30 mouse cellular contexts compared by ENCODE assay signal in the genomic region with DNA sequence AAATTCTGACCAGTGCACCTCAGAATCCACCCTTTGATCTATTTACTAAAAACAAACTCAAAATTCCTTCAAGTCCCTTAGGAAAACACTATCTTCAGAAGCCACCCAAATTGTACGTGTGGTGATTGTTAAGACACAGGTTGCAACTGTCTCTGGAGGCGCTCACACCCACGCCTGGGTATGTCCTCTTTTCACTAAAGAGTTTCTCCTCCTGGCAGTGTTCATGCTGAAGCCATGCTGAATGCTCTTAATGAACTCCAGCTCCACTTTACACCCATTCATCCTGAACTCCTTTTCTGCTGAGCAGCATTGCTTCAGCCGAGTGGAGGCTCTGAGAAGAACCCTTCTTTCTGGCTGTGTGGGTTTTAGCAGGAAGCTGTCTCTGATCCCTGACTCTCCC. TPM values are rescaled to one million over a fixed set of nuclear protein-coding genes. Genes with fewer than 3 reads are reported as not detected.
A peak's percentile ranks its signal among the peaks of the same experiment; 100 is the strongest.
DNase-seq lines count a peak whose midpoint lies in the region; ATAC-seq lines count a peak whose summit lies in the region.
"Had no signal": no experiment of that assay in that cellular context is flagged by ENCODE, and none has a peak within 500 bp of the region (broad histone marks: within the 10 kb centered on the region; RNA-seq: fewer than 3 reads in every experiment).

No protein-coding gene starts in this region.

- no peaks in the 10 kb centered on the region for H3K27me3 ChIP-seq in hindbrain, embryonic 13.5 days
- H3K27me3 ChIP-seq in hindbrain, embryonic 12.5 days = no peaks in the 10 kb centered on the region
- 0 out of 2 replicates have a peak, but pooled peaks cover 5% of the 10 kb centered on the region for H3K27me3 ChIP-seq in embryonic facial prominence, embryonic 10.5 days (replicated peaks; ENCODE audit: low read depth, poor library complexity, severe bottlenecking)
- H3K27me3 ChIP-seq: embryonic facial prominence, embryonic 13.5 days; forebrain, embryonic 13.5 days; heart, embryonic 13.5 days; Patski; stomach, embryonic 15.5 days had no signal

- H3K9ac ChIP-seq in hindbrain, embryonic 13.5 days = no peak overlapping the region; the same call in 1 of the 2 replicates
- no peak overlapping the region for H3K9ac ChIP-seq in hindbrain, embryonic 12.5 days
- H3K9ac ChIP-seq: embryonic facial prominence, embryonic 13.5 days; forebrain, embryonic 13.5 days; heart, embryonic 13.5 days; hindbrain, embryonic 14.5 days; liver, embryonic 14.5 days; stomach, embryonic 15.5 days had no signal

- H3K4me2 ChIP-seq in hindbrain, embryonic 13.5 days = no peak overlapping the region
- no peak overlapping the region for H3K4me2 ChIP-seq in hindbrain, embryonic 12.5 days (replicated peaks)
- H3K4me2 ChIP-seq: embryonic facial prominence, embryonic 13.5 days; forebrain, embryonic 13.5 days; heart, embryonic 13.5 days; hindbrain, embryonic 14.5 days; stomach, embryonic 15.5 days had no signal

- peak overlapping the region; percentile 30; the same call in 1 of the 2 replicates for H3K27ac ChIP-seq in hindbrain, embryonic 13.5 days
- no peak overlapping the region for H3K27ac ChIP-seq in hindbrain, embryonic 12.5 days
- H3K27ac ChIP-seq in embryonic facial prominence, embryonic 10.5 days (replicated peaks) = 0 out of 2 replicates have a peak overlapping the region, but pooled peaks have one; percentile 12
- H3K27ac ChIP-seq: embryonic facial prominence, embryonic 13.5 days; heart, adult 2 months; heart, embryonic 13.5 days; hindbrain, embryonic 14.5 days; liver, embryonic 14.5 days; macrophage; stomach, embryonic 15.5 days had no signal

- peaks cover 92% of the 10 kb centered on the region for H3K4me1 ChIP-seq in hindbrain, embryonic 13.5 days (replicated peaks)
- peaks cover 79% of the 10 kb centered on the region for H3K4me1 ChIP-seq in hindbrain, embryonic 12.5 days
- peaks cover 72% of the 10 kb centered on the region for H3K4me1 ChIP-seq in embryonic facial prominence, embryonic 10.5 days

- 55% methylated on average over 4 of the region's 4 CpGs for WGBS in hindbrain, embryonic 13.5 days
- WGBS in hindbrain, embryonic 12.5 days = 47% methylated on average over 4 of the region's 4 CpGs
- WGBS in embryonic facial prominence, embryonic 10.5 days = 48% methylated on average over 4 of the region's 4 CpGs

- peak; percentile 52 for DNase-seq in right cerebral cortex, adult 18-20 months
- no peak for DNase-seq in right cerebral cortex, postnatal 10 days (ENCODE audit: low spot score in 2 of 2)
- DNase-seq in embryonic facial prominence, embryonic 10.5 days (ENCODE audit: low spot score) = no peak
- no peak for DNase-seq in heart, postnatal 25 days (ENCODE audit: low spot score)
- DNase-seq in cerebellum, postnatal 10 days = no peak
- DNase-seq: adrenal gland, postnatal 10 days; cerebellum, adult 11 months; cerebellum, adult 9-10 months; embryo, embryonic 11 days; heart, adult 2 months; heart, postnatal 10 days; kidney, adult 9 months; kidney, postnatal 10 days; liver; lung, adult 2 months; lung, postnatal 10 days; right cerebral cortex, postnatal 4 days; thymus, postnatal 14 days had no signal

- intact Hi-C loops in heart, postnatal 25 days (cut with DNase I) = no loop called here

- no peak for ATAC-seq in hindbrain, embryonic 13.5 days (ENCODE audit: low FRiP score)
- ATAC-seq in hindbrain, embryonic 12.5 days (ENCODE audit: low FRiP score) = no peak
- ATAC-seq: forebrain, embryonic 13.5 days; intestine, postnatal 0 days; Patski had no signal

- H3K36me3 ChIP-seq in hindbrain, embryonic 13.5 days = no peaks in the 10 kb centered on the region
- H3K36me3 ChIP-seq in hindbrain, embryonic 12.5 days = no peaks in the 10 kb centered on the region
- H3K36me3 ChIP-seq in embryonic facial prominence, embryonic 10.5 days (replicated peaks) = no peaks in the 10 kb centered on the region
- H3K36me3 ChIP-seq: embryonic facial prominence, embryonic 13.5 days; heart, embryonic 13.5 days; stomach, embryonic 15.5 days had no signal

- no peaks in the 10 kb centered on the region for H3K9me3 ChIP-seq in hindbrain, embryonic 13.5 days
- H3K9me3 ChIP-seq in hindbrain, embryonic 12.5 days (replicated peaks) = no peaks in the 10 kb centered on the region
- no peaks in the 10 kb centered on the region for H3K9me3 ChIP-seq in embryonic facial prominence, embryonic 10.5 days
- H3K9me3 ChIP-seq: embryonic facial prominence, embryonic 13.5 days; forebrain, embryonic 13.5 days; heart, embryonic 13.5 days; stomach, embryonic 15.5 days had no signal

- no peak overlapping the region for H3K4me3 ChIP-seq in hindbrain, embryonic 13.5 days
- H3K4me3 ChIP-seq in hindbrain, embryonic 12.5 days = no peak overlapping the region
- no peak overlapping the region for H3K4me3 ChIP-seq in embryonic facial prominence, embryonic 10.5 days
- H3K4me3 ChIP-seq: embryonic facial prominence, embryonic 13.5 days; erythroblast, embryonic 14.5 days; forebrain, embryonic 13.5 days; heart, adult 2 months; heart, embryonic 13.5 days; stomach, embryonic 15.5 days had no signal

RNA-seq across cellular contexts. Expression of a gene that starts 53.9 kb away (rescaled TPM):
- polyA plus RNA-seq in hindbrain, embryonic 13.5 days (2015; fragmentation: Nextera tagmentation; extraction: Ambion mirVana) = 42.3 and 42.6 TPM in 2 replicates
- polyA plus RNA-seq in hindbrain, embryonic 12.5 days (2016; fragmentation: Nextera tagmentation; extraction: Ambion mirVana) = 35.9 and 41.0 TPM in 2 replicates
- 24.1 and 27.6 TPM in 2 replicates for polyA plus RNA-seq in embryonic facial prominence, embryonic 10.5 days (2016; fragmentation: Nextera tagmentation; extraction: Ambion mirVana)
- total RNA-seq in heart, postnatal 25 days (2021) = 10 to 100 TPM; 19.6 to 19.8 TPM
